Mouse (Mus musculus): ENCODE results near the gene Prkcd. TPM values are rescaled to one million over a fixed set of nuclear protein-coding genes. Genes with fewer than 3 reads are reported as not detected.
A peak's percentile ranks its signal among the peaks of the same experiment; 100 is the strongest.

Gene Prkcd
- total RNA-seq, 2 experiments from 2014 or later, result 10.5 to 14.3 TPM

GRCm38 (mm10) chr14:30636499-30636898, 10.5 kb upstream of the Prkcd start:
- no peak for DNase-seq
- intact Hi-C loops (cut with DNase I), result loop anchor here (2.0 kb wide), 1 partner anchor 20 kb away; no protein-coding TSS in a partner anchor

- DNase-seq, result no peak
- intact Hi-C loops (cut with DNase I), result no loop called here
Measured at GRCm38 (mm10) chr14:30635219-30635910, 9.4 kb upstream of the Prkcd start.

DNA sequence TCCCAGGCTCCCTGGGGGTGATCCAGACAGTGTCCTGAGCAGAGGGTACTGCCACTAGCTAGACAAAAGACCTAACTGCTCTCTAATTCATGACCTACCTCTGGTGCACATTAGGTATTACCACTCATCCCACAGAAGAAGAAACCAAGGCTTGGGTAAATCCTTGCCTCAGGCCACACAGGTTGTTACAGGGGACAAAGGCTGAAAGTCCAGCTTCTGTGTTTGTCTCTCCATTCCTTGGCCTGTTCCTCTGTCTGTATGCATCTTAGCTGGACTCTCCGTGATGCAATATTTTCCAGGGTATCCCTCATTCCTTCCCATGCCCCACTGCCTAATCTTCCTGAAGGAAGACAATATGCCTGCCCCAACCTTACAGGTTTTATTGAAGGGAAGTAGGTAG, 8.4 kb upstream of the Prkcd start:
- intact Hi-C loops (cut with DNase I), result no loop called here
- no peak for DNase-seq

DNA sequence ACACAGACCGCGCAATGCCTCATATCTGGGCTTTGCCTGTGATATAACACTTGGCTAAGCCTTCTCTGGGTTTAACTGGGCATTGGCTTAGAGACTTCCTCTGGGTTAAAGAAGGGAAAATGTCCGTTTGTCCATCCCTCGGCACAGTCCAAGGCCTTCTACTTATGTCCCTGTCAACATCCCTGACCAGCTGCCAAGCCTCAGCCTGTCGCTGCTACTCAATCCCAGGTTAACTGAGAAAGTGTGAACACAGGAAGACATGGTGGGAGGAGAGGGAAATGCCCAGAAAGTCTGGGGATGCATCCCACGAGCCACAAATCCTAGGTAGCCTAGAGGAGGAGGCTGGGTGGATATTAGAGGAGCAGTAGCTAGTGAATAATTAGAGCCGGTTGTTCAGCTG, 7.7 kb upstream of the Prkcd start:
- intact Hi-C loops (cut with DNase I), result no loop called here
- no peak for DNase-seq

DNA sequence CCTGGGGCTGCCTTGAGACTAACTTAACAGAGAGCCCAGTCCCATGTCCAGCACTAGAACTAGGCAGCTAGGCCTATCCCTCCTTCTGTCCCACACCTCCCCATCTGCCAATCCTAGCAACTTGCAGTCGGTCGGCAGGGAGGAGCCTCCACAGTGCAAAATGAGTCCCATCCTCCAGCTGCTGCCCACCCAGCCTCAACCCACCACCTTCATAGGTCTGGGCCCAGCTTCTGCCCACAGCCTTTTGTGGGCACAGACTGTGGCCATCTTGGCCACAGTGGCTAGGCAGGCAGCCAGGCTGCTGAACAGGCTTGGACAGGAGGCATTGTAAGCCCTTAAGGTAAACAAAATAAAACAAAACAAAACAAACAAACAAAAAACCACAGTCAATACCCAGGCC, 5.8 kb upstream of the Prkcd start:
- intact Hi-C loops (cut with DNase I), result no loop called here
- no peak for DNase-seq

GRCm38 (mm10) chr14:30630811-30631576, 5.0 kb upstream of the Prkcd start:
- DNase-seq, result peak in 1 of 2 experiments; percentile 51
- intact Hi-C loops (cut with DNase I), result no loop called here

DNA sequence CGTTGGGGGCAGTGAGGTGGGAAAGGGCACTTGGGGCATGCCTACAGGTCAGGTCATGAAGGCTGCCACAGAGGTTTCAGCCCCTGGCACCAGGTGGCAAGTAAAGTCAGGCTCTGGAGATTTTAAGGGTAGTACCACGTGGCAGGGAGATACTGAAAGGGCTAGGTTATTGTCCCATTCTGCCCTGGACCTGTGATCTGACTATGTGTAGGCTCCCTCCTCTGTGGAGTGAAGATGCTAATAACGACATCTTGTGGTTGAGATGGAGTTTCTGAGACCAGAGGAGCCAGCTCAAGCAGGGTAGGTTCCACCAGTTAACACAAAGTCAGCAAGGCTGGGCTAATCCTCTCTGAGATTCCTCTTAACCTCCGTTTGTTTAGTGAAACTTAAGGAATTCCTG, 3.8 kb upstream of the Prkcd start:
- intact Hi-C loops (cut with DNase I), result no loop called here
- DNase-seq, result no peak

DNA sequence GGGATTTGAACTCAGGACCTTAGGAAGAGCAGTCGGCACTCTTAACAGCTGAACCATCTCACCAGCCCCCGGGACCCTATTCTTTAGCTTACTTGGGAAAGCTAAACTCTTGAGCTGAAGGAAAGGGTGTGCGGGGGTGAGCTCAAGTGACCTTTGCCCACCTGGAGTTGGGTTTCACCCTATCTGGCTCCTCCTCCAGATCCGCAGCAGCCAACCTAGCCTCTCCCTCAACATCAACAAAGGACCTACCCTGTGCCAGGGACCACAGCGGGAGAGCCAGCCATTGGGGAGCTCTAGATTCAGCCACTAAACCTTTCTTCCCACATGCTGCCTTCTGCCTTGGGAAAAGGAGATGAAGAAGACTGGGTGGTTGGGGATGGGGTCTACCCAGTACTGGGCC, 2.2 kb upstream of the Prkcd start:
- no peak for DNase-seq
- intact Hi-C loops (cut with DNase I), result no loop called here

GRCm38 (mm10) chr14:30626756-30627742, 1.0 kb upstream of the Prkcd start:
- intact Hi-C loops (cut with DNase I), result no loop called here
- no peak for DNase-seq

DNA sequence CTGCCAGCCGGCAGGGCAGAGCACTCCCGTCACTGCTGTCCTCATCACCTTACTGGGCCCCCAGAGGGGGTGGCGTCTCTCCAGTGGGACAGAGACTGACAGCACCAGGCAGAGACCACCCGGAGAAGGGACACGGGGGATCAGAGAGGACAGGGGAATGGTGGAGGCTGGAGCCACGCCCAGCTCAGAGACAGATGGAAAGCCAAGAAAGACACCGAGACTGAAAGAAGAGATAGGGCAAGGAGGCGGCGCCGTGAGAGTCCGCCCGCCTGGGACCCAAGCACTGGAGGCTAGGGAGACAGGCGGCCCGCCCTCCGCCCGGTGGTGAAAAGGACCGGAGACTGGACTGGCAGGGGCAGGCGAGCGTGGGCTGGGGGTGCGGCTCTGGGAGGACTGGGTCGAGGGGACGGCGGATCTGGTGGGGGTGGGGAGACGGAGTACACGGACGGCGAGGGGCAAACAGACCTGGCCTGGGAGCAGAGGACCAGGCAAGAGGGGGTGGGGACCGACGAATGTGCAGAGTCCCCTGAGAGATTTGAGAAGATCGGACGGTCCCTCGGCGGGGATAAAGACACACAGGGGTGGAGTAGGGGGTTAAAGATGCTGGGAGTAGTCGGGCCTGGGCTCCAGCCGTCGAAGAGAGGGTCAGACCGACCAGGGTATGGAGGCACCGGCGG, 741 bp downstream of the Prkcd start:
- peak; percentile 53 to 60 for DNase-seq
- intact Hi-C loops (cut with DNase I), result no loop called here

- no peak for DNase-seq
- intact Hi-C loops (cut with DNase I), result loop anchor here (5.0 kb wide), 1 partner anchor 33 kb away; no protein-coding TSS in a partner anchor
Measured at GRCm38 (mm10) chr14:30624277-30624721, 1.7 kb downstream of the Prkcd start.

DNA sequence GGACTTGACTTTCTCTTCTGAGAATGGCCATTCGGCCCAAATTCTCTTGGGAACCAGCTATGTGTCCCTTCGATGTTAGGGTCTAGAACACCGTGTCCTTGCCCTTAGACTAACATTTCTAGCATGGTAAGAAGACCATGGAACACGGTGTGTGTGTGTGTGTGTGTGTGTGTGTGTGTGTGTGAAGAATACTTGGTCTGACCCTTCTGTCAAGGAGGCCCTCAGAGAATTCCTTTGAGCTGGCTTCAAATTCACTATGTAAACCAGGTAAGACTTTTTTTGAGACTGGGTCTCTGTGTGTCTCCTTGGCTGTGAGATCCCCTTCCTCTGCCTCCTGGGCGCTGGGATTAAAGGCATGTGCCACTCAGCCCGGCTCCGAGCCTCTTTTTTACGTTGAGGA, 3.5 kb downstream of the Prkcd start:
- DNase-seq, result no peak
- intact Hi-C loops (cut with DNase I), result loop anchor here (5.0 kb wide), 1 partner anchor 35 kb away; no protein-coding TSS in a partner anchor

- intact Hi-C loops (cut with DNase I), result loop anchor here (5.0 kb wide), 1 partner anchor 35 kb away; no protein-coding TSS in a partner anchor
- DNase-seq, result no peak
Measured at GRCm38 (mm10) chr14:30622130-30622529, 3.9 kb downstream of the Prkcd start.

DNA sequence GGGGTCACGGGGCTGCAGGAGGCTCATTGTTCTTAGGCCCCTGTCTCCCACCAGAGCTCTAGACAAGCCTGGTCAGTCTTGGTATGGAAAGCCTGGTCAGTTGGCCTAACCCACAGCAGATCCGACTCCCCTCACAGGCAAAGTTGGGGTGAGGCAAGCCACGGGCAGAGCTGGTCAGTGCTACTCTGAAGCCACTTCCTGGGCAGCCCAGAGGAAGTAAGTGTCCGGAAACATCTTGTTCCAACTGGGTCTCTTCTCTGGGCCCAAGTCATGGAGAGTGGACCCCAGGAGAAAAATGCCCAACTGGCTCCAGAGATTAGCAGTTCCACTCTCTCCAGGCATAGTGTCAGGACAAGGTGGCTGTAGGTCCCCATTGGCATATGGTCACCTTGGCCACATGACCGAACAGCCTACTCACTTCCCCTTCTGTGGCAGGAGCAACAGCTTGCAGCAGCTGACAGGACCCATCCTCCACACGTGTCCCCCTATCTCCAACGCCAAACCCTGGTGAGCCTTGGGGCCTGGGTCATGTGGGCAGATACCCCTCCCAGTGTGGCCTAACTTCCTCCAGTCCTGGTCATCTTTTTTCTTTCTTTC, 5.9 kb downstream of the Prkcd start:
- peak in 1 of 2 experiments; percentile 40 for DNase-seq
- intact Hi-C loops (cut with DNase I), result loop anchor here (5.0 kb wide), 1 partner anchor 37 kb away; no protein-coding TSS in a partner anchor

DNA sequence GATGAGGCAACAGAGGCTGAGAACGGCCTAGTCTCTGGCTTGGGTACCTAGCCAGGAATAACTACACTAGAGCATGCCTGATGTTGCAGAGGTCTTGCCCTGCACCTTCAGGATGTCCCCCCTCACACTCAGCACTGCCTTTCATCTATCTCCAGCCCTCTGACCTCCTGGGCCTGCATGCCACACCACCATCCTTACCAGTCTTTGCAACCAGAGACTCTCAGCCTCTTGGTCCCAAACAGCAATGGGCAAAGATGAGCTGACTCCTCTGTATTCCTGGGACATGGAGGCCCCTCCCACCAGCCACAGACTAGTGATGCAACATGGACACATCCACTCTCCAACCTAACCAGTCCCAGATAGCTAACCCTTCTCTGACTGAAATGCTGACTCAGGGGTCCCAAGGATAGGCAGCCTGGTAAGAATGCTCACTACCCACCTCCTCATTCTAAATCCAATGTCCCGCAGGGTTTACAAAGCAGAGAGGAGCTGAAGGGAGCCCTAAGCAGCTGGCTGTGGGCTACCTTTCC, 7.2 kb downstream of the Prkcd start:
- DNase-seq, result no peak
- intact Hi-C loops (cut with DNase I), result no loop called here

DNA sequence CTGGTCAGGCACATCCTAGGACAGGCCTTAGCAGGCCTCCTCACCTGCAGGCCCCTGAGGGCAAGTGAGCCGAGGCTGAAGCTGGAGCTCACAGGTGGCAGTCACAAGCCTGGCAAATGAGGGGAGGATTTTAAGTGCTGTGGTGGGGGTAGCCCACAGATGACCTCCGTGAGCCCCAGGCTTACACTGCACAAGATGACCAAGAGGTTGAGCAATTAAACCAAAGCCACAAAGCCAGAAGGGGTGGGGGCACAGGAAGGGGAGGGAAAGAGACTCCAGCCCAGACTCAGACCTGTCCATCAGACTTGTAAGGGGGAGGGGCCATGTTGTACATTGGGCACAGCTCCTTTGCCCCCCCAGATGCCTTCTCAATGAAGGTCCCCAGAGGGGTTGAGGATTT, 9.3 kb downstream of the Prkcd start:
- no peak for DNase-seq
- intact Hi-C loops (cut with DNase I), result loop anchor here (2.0 kb wide), 1 partner anchor 20 kb away; no protein-coding TSS in a partner anchor

DNA sequence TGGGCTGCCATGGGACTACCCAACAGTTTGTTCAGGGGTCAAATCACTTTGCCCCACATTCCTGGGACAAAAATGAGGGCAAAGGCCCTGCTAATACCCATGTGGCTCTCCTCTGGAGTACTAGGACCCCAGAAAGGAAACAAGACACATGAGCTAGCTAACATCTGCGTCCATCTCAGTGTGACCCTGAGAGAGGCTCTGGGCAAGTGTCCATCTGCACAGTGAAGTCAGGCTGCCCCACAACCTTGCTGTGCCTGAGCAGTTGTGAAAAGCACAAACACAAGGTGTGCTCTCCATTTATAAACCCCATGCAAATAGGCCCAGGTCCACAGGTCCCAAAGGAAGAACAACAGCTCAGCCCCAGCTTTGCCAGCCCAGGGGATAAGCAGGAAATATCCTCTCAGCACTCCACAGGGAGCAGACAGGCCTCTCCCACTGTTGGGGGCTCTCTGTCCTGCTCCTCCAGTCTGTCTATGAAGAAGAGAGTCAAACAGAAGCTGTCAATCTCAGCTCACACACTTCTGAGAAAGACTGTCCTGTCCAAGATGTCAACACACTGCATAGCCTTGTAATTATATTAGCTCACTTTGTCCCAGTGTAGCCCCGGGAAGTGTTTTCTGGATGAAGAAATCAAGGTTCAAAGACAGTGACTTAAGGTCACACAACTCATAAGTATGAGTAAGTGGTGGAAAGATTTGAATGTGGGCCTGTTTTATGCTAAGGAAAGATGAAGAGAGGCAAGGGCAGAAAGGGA, 12.9 kb downstream of the Prkcd start:
- no peak for DNase-seq
- intact Hi-C loops (cut with DNase I), result loop anchor here (2.0 to 5.0 kb wide), 2 partner anchors 20 to 39 kb away; partner anchors contain the start of gene Rft1

GRCm38 (mm10) chr14:30612523-30612922, 13.5 kb downstream of the Prkcd start:
- peak; percentile 85 to 90 for DNase-seq
- intact Hi-C loops (cut with DNase I), result loop anchor here (2.0 to 5.0 kb wide), 2 partner anchors 20 to 40 kb away; partner anchors contain the start of gene Rft1

Data from heart, postnatal 36 days (tissue).